Mouse (Mus musculus): ENCODE results near the gene Rnf214. TPM values are rescaled to one million over a fixed set of nuclear protein-coding genes. Genes with fewer than 3 reads are reported as not detected.

Gene Rnf214
- polyA plus RNA-seq, 1 experiment = 8.0 TPM

- under 1% methylated on average over 31 of the region's 31 CpGs for WGBS
- peak; percentile 93 for DNase-seq (ENCODE audit: low read depth, low spot score)
Measured at GRCm38 (mm10) chr9:45828291-45828963, 78.3 kb downstream of the Rnf214 start, which contains the start of gene Cep164. Gene Cep164 (minus strand): TSS chr9:45828691.

- 7% methylated on average over 23 of the region's 23 CpGs for WGBS
- DNase-seq (ENCODE audit: low read depth, low spot score) = no peak
Measured at GRCm38 (mm10) chr9:45827663-45828290, 78.9 kb downstream of the Rnf214 start.

- 81% methylated on average over 9 of the region's 9 CpGs for WGBS
- no peak for DNase-seq (ENCODE audit: low read depth, low spot score)
Measured at GRCm38 (mm10) chr9:45818406-45819011, 88.2 kb downstream of the Rnf214 start.

GRCm38 (mm10) chr9:45815525-45815924, 91.2 kb downstream of the Rnf214 start:
- DNase-seq (ENCODE audit: low read depth, low spot score) = peak; percentile 19
- WGBS = 43% methylated on average over 10 of the region's 10 CpGs

GRCm38 (mm10) chr9:45815113-45815512, 91.6 kb downstream of the Rnf214 start:
- WGBS = 56% methylated on average over 9 of the region's 9 CpGs
- DNase-seq (ENCODE audit: low read depth, low spot score) = no peak

Other genes starting within 250 kb of the Rnf214 start
- 9.2 and 13.1 TPM in 2 replicates for gene Cep164, start 78.2 kb downstream of the Rnf214 start, polyA plus RNA-seq (2012; rRNA removed)
- 4.4 and 6.2 TPM in 2 replicates for gene Bace1, start 68.3 kb downstream of the Rnf214 start, polyA plus RNA-seq (2012; rRNA removed)
- gene Pcsk7, start 414 bp downstream of the Rnf214 start, polyA plus RNA-seq (2012; rRNA removed) = 30.9 and 55.9 TPM in 2 replicates
- gene Tagln, start 29.1 kb upstream of the Rnf214 start, polyA plus RNA-seq (2012; rRNA removed) = 615 and 775 TPM in 2 replicates
- gene Sidt2, start 48.3 kb upstream of the Rnf214 start, polyA plus RNA-seq (2012; rRNA removed) = 332 and 378 TPM in 2 replicates
- gene Pafah1b2, start 105.8 kb upstream of the Rnf214 start, polyA plus RNA-seq (2012; rRNA removed) = 9.9 and 11.8 TPM in 2 replicates
- 10.9 and 15.1 TPM in 2 replicates for gene Sik3, start 105.9 kb upstream of the Rnf214 start, polyA plus RNA-seq (2012; rRNA removed)